Mouse (Mus musculus): ENCODE measurements around the gene Slco1c1.
"Not testable (repeated sequence)": the region's sequence is repeated elsewhere in the genome, so short reads cannot be mapped to it uniquely, and the experiment has no call there.

Gene Slco1c1

DNA sequence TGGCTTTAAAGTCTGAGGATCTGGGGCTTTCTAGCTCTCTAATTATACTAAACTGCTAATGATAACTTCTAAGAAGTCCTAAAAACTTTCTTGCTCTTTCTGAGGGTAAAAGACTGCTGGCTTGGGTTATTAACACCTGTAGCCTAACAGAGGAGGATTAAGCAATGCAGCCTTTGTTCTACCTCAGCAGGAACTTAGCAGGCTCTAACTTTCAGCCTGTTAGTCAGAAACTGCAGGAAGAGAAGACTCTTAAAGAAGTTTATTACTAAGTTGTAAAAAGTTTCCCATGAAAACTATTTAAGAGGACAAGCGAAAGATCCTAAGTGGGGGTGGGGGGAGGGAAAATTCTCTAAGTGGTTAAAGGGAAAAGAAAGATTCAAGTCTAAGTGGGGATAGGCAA lies 65.8 kb downstream of the Slco1c1 start:
- no peak for DNase-seq (ENCODE audit: low spot score)

DNA sequence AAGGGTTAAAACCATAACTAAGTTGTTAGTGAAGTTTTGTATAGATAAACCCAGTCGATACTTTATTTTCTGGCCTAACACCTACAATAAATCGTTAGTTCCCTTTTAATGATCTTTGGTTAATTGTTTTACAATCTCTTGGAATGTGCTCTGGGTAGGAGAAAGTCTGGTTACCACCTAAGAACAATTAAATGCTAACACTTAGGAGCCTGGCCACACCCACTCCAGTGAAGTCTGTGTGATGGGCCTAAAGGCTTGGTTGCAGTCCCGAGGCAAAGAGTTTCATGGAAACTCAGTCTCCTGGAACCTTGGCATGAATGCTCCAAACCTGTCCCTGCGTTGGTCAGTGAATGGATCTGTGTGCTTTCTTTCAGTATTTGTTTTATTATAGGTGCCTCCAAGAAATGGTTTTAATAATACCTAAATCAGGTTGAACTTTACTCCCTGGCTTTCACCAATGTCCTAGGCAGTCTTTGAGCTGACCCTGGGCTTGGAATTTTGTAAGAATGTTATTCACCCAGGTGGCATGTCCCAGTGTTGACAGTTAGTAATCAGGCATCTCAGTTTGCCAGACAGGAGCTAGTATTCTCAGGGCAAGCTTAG lies 66.5 kb downstream of the Slco1c1 start:
- not testable (repeated sequence) for DNase-seq (ENCODE audit: low spot score)

DNA sequence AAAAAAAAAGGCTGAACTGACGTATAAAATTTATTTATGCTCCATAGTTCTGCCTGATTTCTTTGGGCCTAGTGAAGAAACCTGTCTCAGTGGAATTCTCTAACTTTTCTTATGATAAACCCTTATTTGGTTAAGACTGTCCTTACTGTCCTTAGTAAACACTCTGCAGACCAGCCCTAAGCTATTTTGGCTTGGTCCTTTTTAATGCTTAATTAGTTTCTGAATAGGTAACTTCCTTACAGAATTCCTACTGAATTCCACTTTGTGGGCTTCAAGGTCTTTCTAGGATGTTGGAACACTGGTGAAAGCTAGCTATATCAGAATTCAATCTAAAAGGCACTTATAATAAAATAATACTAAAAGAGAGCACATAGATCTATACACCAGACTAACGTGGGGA lies 71.9 kb downstream of the Slco1c1 start:
- DNase-seq (ENCODE audit: low spot score), result no peak

DNA sequence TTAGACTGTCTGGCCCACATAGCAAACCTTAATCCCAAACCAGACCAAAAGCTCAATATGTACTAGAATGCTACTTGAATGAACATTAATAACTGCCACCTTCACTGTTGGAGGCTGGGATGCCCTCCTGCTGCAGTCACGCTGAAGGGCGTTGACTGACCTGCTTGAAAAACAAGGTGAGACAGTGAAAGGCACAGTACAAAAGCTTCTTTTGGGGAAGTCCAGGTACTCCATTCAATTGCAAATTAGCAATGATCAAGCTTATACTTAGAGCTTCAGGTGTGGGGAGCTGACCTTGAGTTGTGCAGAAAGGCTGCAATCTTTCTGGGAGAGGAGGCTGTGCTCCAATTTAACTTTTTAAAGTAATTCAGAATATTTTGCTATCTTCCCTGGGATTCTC lies 72.9 kb downstream of the Slco1c1 start:
- DNase-seq (ENCODE audit: low spot score), result no peak

DNA sequence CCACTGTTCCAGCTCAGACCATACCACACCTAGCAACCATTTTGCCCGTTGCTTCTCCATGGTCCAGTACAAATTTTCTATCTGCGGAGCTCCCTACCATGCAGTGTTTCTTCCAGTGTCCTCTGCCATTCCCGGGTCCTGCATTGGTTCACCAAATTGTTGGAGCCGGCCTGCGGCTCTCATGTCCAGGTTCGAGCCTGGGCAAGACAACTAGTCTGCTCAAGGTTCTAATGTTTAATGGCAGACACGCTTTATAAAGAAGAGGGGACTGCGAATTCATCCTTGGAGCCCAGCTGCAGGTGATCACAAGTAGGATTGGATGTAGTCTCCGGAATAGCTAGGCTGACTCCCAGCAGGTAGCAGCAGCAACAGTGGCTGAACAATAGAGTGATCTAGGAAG lies 76.8 kb downstream of the Slco1c1 start:
- DNase-seq (ENCODE audit: low spot score), result no peak

DNA sequence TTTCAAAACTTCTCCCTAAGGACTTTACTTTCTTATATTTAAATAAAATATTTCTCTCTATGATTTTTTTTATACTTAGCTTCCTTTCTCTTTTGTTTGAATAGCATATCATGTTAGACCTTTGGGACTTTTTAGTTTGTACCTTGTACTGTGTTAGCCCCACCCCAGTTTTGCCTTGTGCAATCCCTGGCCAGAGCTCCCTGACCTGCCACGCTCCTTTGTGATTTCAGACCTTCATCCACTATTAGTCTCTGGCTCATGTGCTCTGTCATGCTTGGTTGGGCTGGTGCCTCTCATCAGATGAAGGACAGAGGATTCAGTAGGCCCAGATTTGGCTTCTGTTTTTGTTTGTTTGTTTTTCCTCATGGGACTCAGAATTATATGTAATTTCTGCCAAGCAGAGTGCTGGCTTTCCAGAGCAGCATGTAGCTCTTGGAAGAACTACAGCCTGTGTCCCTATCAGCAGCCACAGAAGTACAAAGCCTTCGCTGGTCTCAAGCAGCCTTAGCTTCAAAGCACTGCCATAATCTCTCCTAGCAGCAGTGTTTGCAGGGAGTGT lies 86.6 kb downstream of the Slco1c1 start:
- DNase-seq (ENCODE audit: low spot score), result no peak

DNA sequence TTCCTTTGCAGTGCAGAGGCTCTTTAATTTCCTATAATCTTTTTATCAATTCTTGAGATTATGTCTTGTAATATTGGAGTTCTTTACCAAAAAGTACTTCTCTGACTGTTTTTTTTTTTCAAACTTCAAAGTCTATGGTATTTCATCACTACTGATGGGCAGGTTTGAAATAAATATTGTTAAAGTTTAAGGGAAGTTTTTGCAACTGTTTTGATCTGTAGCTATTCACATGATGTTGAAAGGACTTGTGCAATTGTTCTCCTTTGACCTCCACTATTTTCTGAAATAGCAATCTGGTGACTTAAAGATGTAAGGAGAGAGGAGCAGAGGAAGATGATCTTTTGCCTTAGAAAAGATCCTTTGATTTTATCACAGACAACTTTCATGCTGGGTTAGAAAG lies 89.8 kb downstream of the Slco1c1 start:
- DNase-seq (ENCODE audit: low spot score), result no peak

DNA sequence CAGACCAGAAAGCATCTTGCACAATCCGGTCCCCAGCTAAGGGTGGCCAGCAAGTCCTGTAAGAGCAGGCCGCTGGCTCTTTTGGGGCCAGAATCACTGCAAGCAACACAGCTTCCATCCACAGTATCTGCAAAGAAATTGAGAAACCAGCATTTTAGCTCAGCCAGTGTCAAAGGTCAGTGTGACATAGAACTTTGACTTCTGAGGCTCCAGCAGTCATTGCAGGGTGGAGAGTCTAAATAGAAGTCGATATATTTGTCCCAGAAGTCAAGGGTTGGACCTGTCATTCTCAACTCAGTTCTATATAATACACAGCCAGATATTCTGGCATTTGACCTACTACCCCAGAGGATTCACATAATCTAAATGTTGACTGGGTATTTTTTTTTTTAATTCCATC lies 91.2 kb downstream of the Slco1c1 start:
- no peak for DNase-seq (ENCODE audit: low spot score)
